Mouse (Mus musculus) stomach, postnatal 0 days (tissue): Measurements from ENCODE around the gene Pced1b.

Experiments
- CTCF ChIP-seq: IDR thresholded peaks from 2 replicates; pipeline ENCODE4 v1.5.1; 2016; ENCODE audit warnings: antibody characterized with exemption, low read depth, mild to moderate bottlenecking, moderate library complexity
- EP300 ChIP-seq: optimal IDR thresholded peaks from 2 replicates; pipeline ENCODE3; 2016; ENCODE audit warnings: antibody characterized with exemption

- no peak for TF ChIP-seq CTCF
- no peak for TF ChIP-seq EP300
Observed at GRCm38 (mm10) chr15:97282572-97282881, 35.6 kb downstream of the Pced1b start.
